Mouse (Mus musculus) inflammation-experienced regulatory T-cells (primary cell): Measurements from ENCODE around the gene Slc10a3. TPM values are rescaled to one million over a fixed set of nuclear protein-coding genes. Genes with fewer than 3 reads are reported as not detected.

Source experiments
- polyA plus RNA-seq, 2 experiments: library from polyadenylated mRNA; unstranded; fragments of 100-300 nt; shearing (Covaris generic); gene quantifications; one replicate each; pipeline ENCODE4 v1.2.1; 2017

The Slc10a3 gene
- 10 to 100 TPM; 40.0 to 40.5 TPM for polyA plus RNA-seq

GRCm38 (mm10) chrX:74372888-74373549 is at the start of gene Slc10a3, which contains the start of gene Ubl4a:
Slc10a3 (minus strand) TSS chrX:74373349.
Ubl4a (minus strand) TSS chrX:74373218.

GRCm38 (mm10) chrX:74392535-74393443 is 19.6 kb upstream of the Slc10a3 start, which contains the start of the genes Fam3a and Ikbkg:
Fam3a (minus strand) TSS chrX:74393272.
Ikbkg (plus strand) TSS chrX:74393290.

GRCm38 (mm10) chrX:74353467-74353770 is 19.7 kb downstream of the Slc10a3 start, which contains the start of gene Lage3:
Lage3 (minus strand) TSS chrX:74353618.

GRCm38 (mm10) chrX:74328725-74329161 is 44.4 kb downstream of the Slc10a3 start, which contains the start of gene Plxna3:
Plxna3 (plus strand) TSS chrX:74329066.

Other genes starting within 250 kb of the Slc10a3 start
- gene Opn1mw, start 245.9 kb downstream of the Slc10a3 start, polyA plus RNA-seq = not detected
- 10 to 100 TPM; 46.8 to 53.9 TPM for gene Mecp2, start 238.0 kb downstream of the Slc10a3 start, polyA plus RNA-seq
- gene Tex28, start 205.5 kb downstream of the Slc10a3 start, polyA plus RNA-seq = not detected
- gene Tktl1, start 196.1 kb downstream of the Slc10a3 start, polyA plus RNA-seq = 1 to 10 TPM; 2.0 to 3.8 TPM
- 100 to 1,000 TPM; 247 to 358 TPM for gene Flna, start 123.5 kb downstream of the Slc10a3 start, polyA plus RNA-seq
- gene Emd, start 118.7 kb downstream of the Slc10a3 start, polyA plus RNA-seq = 10 to 100 TPM; 48.9 to 66.6 TPM
- gene Rpl10, start 102.5 kb downstream of the Slc10a3 start, polyA plus RNA-seq = 10 to 100 TPM; 44.3 to 79.3 TPM
- gene Taz, start 91.4 kb downstream of the Slc10a3 start, polyA plus RNA-seq = 100 to 1,000 TPM; 140 to 181 TPM
- gene Dnase1l1, start 91.0 kb downstream of the Slc10a3 start, polyA plus RNA-seq = 10 to 100 TPM; 22.4 to 29.5 TPM
- 100 to 1,000 TPM; 155 to 162 TPM for gene Atp6ap1, start 76.3 kb downstream of the Slc10a3 start, polyA plus RNA-seq
- gene Gdi1, start 68.4 kb downstream of the Slc10a3 start, polyA plus RNA-seq = 100 to 1,000 TPM; 260 to 309 TPM
- gene Fam50a, start 60.3 kb downstream of the Slc10a3 start, polyA plus RNA-seq = 10 to 100 TPM; 78.9 to 83.6 TPM
- 1 to 10 TPM; 2.4 to 6.9 TPM for gene Plxna3, start 44.3 kb downstream of the Slc10a3 start, polyA plus RNA-seq
- 10 to 100 TPM; 34.3 to 51.6 TPM for gene Lage3, start 19.7 kb downstream of the Slc10a3 start, polyA plus RNA-seq
- 10 to 100 TPM; 52.3 to 66.9 TPM for gene Ubl4a, start 131 bp downstream of the Slc10a3 start, polyA plus RNA-seq
- gene Fam3a, start 19.9 kb upstream of the Slc10a3 start, polyA plus RNA-seq = 10 to 100 TPM; 34.3 to 41.1 TPM
- gene Ikbkg, start 19.9 kb upstream of the Slc10a3 start, polyA plus RNA-seq = 10 to 100 TPM; 35.8 to 36.6 TPM
- gene G6pdx, start 55.8 kb upstream of the Slc10a3 start, polyA plus RNA-seq = 10 to 100 TPM; 47.5 to 51.1 TPM
- gene Gm6880, start 108.0 kb upstream of the Slc10a3 start, polyA plus RNA-seq = not detected
- gene Olfr1326-ps1, start 201.5 kb upstream of the Slc10a3 start, polyA plus RNA-seq = not detected
- gene Olfr1325, start 219.3 kb upstream of the Slc10a3 start, polyA plus RNA-seq = not detected